Mouse (Mus musculus) T-helper 2 cell (primary cell): Measurements from ENCODE around the gene Uvssa.

ENCODE experiments used
- in situ Hi-C: fragments of 300-600 bp; cut with MboI, MseI; formaldehyde crosslinking; loops from one replicate; pipeline ENCODE4 v1.15.1; 2025; ENCODE audit warnings: high pct_unique_total_duplicates

Gene Uvssa

GRCm38 (mm10) chr5:33438214-33438613, 59.9 kb downstream of the Uvssa start:
- in situ Hi-C loops: no loop called here

GRCm38 (mm10) chr5:33442927-33443710, 64.8 kb downstream of the Uvssa start:
- in situ Hi-C loops: no loop called here

DNA sequence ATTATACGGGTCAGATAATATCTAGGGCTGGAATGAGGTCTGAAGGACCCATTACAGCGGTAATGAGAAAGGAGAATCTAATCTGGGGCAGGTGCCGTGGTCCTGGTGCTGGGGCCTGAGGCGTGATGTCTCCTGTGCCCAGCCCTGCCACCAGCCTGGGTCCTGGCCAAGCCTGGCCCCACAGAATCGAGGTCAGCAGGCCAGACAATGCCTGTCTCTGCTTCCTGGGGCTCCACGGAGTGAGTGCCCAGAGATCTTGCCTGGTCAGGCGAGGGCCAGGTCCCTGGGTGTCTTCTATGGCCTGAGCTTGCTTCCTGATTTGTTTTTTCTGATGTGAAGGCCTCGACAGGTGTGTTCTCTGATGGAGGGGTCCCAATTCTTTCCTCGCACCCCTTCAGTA, 65.4 kb downstream of the Uvssa start:
- in situ Hi-C loops: no loop called here

DNA sequence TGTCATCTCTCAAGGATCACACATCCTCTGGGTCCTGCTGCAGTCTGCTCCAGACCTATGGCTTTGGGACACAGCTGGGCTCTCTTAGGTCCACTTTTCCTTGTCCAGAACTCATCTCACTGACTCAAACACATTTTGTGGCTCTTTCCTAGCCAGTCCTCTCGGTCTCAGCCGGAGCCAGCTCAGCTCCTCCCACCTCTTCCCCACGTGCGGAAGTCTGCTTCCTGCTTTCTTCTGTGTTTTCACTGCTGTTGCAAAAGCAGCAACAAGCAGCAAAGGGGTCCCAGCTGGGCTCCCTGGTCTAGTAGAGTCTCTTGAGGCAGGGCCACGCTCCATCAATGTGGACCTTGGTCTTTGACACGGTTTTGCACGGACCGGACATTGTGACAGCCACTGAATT, 77.4 kb downstream of the Uvssa start:
- in situ Hi-C loops: no loop called here

DNA sequence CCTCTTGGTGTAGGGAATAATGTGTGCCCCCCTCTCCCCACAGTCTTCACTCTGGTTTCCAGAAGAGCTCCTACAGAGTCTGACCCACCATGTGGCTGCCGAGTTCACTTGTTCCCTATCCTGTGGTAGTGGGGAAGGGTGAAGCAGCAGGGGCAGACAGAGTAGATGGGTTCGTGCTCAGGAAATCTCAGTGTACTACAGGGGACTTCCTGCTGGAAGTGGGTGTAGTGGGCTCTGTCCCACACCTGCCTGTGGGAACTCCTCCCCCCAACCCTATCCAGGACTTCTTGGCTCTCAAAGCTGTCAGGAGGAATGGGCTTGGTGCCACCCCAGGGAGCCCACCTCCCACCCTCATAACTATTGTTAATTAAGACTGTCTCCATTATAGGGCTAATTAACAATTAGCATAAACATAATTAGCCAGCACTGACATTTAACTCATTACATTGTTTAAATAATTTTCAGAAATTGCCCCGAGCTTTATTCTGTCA, 79.8 kb downstream of the Uvssa start:
- in situ Hi-C loops: no loop called here

DNA sequence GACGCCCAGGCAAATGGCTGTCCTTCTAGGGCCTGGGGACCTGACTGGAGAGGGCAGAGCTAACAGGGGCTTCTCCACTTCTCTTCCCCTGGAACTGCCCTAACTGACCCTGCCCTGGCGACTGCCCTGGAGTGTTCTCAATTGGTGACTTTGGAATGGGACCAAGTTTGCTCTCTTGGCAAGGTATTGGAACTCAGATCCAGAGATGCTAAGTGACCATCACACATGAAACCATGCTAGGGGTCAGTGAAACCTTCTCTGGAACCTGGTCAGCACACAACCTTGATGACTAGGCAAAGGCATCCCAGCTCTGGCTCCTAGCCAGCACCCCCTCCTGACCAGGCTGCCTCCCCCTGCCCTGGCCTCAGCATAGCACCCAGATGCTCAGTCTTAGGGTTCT, 80.8 kb downstream of the Uvssa start:
- in situ Hi-C loops: no loop called here

GRCm38 (mm10) chr5:33464390-33464789, 86.0 kb downstream of the Uvssa start:
- in situ Hi-C loops: no loop called here

DNA sequence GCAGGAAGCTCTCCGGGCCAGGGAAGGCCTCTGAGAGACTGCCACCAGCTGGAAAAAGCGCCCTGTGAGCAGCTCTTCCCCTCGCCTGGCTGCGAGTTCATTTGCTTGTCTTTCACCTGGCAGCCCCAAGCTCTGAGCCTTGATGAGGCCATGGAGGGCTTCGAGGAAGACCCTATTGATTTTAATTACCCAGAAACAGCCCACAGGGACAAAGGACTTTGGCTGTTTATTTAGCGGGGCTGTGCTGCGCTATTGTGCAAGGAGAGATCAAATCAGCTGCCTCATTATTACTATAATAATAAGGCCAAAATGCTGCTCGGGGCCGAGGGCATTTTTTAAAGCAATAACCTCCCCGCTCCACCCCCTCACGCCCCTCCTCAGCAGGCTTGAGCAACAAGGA, 87.1 kb downstream of the Uvssa start:
- in situ Hi-C loops: no loop called here
